8 mouse cellular contexts compared by ENCODE assay signal in genomic region chr5:44799861-44800260, GRCm38 (mm10). TPM values are rescaled to one million over a fixed set of nuclear protein-coding genes. Genes with fewer than 3 reads are reported as not detected.
A peak's percentile ranks its signal among the peaks of the same experiment; 100 is the strongest.
DNase-seq lines count a peak whose midpoint lies in the region; ATAC-seq and TF ChIP-seq lines count a peak whose summit lies in the region.

No protein-coding gene starts in this region.

- no peaks in the 10 kb centered on the region for H3K27me3 ChIP-seq in heart, embryonic 10.5 days (ENCODE audit: insufficient read depth, poor library complexity, severe bottlenecking)
- no peaks in the 10 kb centered on the region for H3K27me3 ChIP-seq in heart, adult 2 months (ENCODE audit: control insufficient read depth, insufficient read depth, low read length)
- no peaks in the 10 kb centered on the region for H3K27me3 ChIP-seq in embryonic facial prominence, embryonic 10.5 days (replicated peaks; ENCODE audit: low read depth, poor library complexity, severe bottlenecking)
- H3K27me3 ChIP-seq in hindbrain, embryonic 14.5 days (ENCODE audit: control insufficient read depth, insufficient read depth, low read length), result no peaks in the 10 kb centered on the region
- no peaks in the 10 kb centered on the region for H3K27me3 ChIP-seq in midbrain, embryonic 16.5 days (ENCODE audit: control insufficient read depth, insufficient read depth, low read depth, low read length)

- H3K36me3 ChIP-seq in heart, embryonic 10.5 days, result no peaks in the 10 kb centered on the region
- no peaks in the 10 kb centered on the region for H3K36me3 ChIP-seq in heart, adult 2 months (ENCODE audit: control insufficient read depth, insufficient read depth, low read length)
- no peaks in the 10 kb centered on the region for H3K36me3 ChIP-seq in embryonic facial prominence, embryonic 10.5 days (replicated peaks)
- H3K36me3 ChIP-seq in hindbrain, embryonic 14.5 days (replicated peaks; ENCODE audit: control insufficient read depth, insufficient read depth), result no peaks in the 10 kb centered on the region
- H3K36me3 ChIP-seq in midbrain, embryonic 16.5 days (ENCODE audit: control insufficient read depth, insufficient read depth, low read length), result no peaks in the 10 kb centered on the region

- H3K27ac ChIP-seq in heart, embryonic 10.5 days, result peak overlapping the region; percentile 72; the same call in 1 of the 2 replicates
- no peak overlapping the region; the same call in 1 of the 2 replicates for H3K27ac ChIP-seq in heart, adult 2 months
- peak overlapping the region; percentile 83 for H3K27ac ChIP-seq in embryonic facial prominence, embryonic 10.5 days (replicated peaks)
- no peak overlapping the region for H3K27ac ChIP-seq in hindbrain, embryonic 14.5 days
- H3K27ac ChIP-seq in midbrain, embryonic 16.5 days (ENCODE audit: low read length), result peak overlapping the region; percentile 28; the same call in 1 of the 2 replicates

- H3K4me3 ChIP-seq in heart, embryonic 10.5 days, result peak overlapping the region; percentile 60
- no peak overlapping the region for H3K4me3 ChIP-seq in heart, adult 2 months
- H3K4me3 ChIP-seq in embryonic facial prominence, embryonic 10.5 days, result peak overlapping the region; percentile 56
- peak overlapping the region; percentile 42 for H3K4me3 ChIP-seq in hindbrain, embryonic 14.5 days (replicated peaks; ENCODE audit: low read length)
- peak overlapping the region; percentile 48 for H3K4me3 ChIP-seq in midbrain, embryonic 16.5 days (ENCODE audit: low read depth, low read length)

- H3K4me2 ChIP-seq in hindbrain, embryonic 14.5 days (replicated peaks), result peak overlapping the region; percentile 72
- H3K4me2 ChIP-seq in midbrain, embryonic 16.5 days (ENCODE audit: low read length), result peak overlapping the region; percentile 60

- no peak for TF ChIP-seq EP300 in heart, adult 2 months (IDR thresholded peaks at IDR 0.05; ENCODE audit: insufficient read depth, low read depth, low read length)

- peaks cover 2% of the 10 kb centered on the region; the same call in 1 of the 2 replicates for H3K79me2 ChIP-seq in heart, adult 2 months (replicated peaks; ENCODE audit: control insufficient read depth, insufficient read depth, low read length)

- no peak for DNase-seq in heart, embryonic 10.5 days (ENCODE audit: low spot score)
- no peak for DNase-seq in heart, adult 2 months
- peak; percentile 16 for DNase-seq in embryonic facial prominence, embryonic 10.5 days (ENCODE audit: low spot score)
- DNase-seq in hindbrain, embryonic 14.5 days (ENCODE audit: low spot score), result no peak
- DNase-seq in thymus, postnatal 25 days, result no peak
- DNase-seq in thymus, postnatal 10 days (ENCODE audit: low spot score in 2 of 2), result no peak
- DNase-seq in left cerebral cortex, postnatal 36 days (ENCODE audit: low spot score in 2 of 2), result no peak

- H3K9me3 ChIP-seq in heart, embryonic 10.5 days, result no peaks in the 10 kb centered on the region
- no peaks in the 10 kb centered on the region for H3K9me3 ChIP-seq in embryonic facial prominence, embryonic 10.5 days
- H3K9me3 ChIP-seq in hindbrain, embryonic 14.5 days (ENCODE audit: control insufficient read depth, low read length), result no peaks in the 10 kb centered on the region
- H3K9me3 ChIP-seq in midbrain, embryonic 16.5 days (replicated peaks; ENCODE audit: control insufficient read depth, low read length, poor library complexity, severe bottlenecking), result no peaks in the 10 kb centered on the region

- WGBS in heart, embryonic 10.5 days, result 26% methylated on average over 2 of the region's 2 CpGs
- WGBS in heart, adult 2 months, result 45% methylated on average over 2 of the region's 2 CpGs
- 12% methylated on average over 2 of the region's 2 CpGs for WGBS in embryonic facial prominence, embryonic 10.5 days
- WGBS in hindbrain, embryonic 14.5 days, result 32% methylated on average over 2 of the region's 2 CpGs
- 19% methylated on average over 2 of the region's 2 CpGs for WGBS in midbrain, embryonic 16.5 days

- H3K9ac ChIP-seq in heart, adult 2 months (ENCODE audit: low read depth, low read length), result no peak overlapping the region
- H3K9ac ChIP-seq in hindbrain, embryonic 14.5 days, result no peak overlapping the region
- peak overlapping the region; percentile 63; the same call in 1 of the 2 replicates for H3K9ac ChIP-seq in midbrain, embryonic 16.5 days (ENCODE audit: low read depth, low read length)

- TF ChIP-seq POLR2A in heart, adult 2 months (IDR thresholded peaks at IDR 0.05; ENCODE audit: insufficient read depth, low read depth, low read length), result no peak

- intact Hi-C loops in heart, adult 2 months (cut with DNase I), result loop anchor here (2.0 kb wide), 1 partner anchor 33 kb away; no protein-coding TSS in a partner anchor
- intact Hi-C loops in left cerebral cortex, postnatal 36 days (cut with DNase I), result loop anchor here (5.0 kb wide), 2 partner anchors 77 to 128 kb away; no protein-coding TSS in a partner anchor

- TF ChIP-seq CTCF in heart, adult 2 months (IDR thresholded peaks at IDR 0.05), result no peak

- H3K4me1 ChIP-seq in heart, embryonic 10.5 days, result peaks cover 10% of the 10 kb centered on the region; the same call in 1 of the 2 replicates
- no peaks in the 10 kb centered on the region; the same call in 1 of the 2 replicates for H3K4me1 ChIP-seq in heart, adult 2 months (ENCODE audit: control insufficient read depth, insufficient read depth, low read length)
- peaks cover 46% of the 10 kb centered on the region for H3K4me1 ChIP-seq in embryonic facial prominence, embryonic 10.5 days
- H3K4me1 ChIP-seq in hindbrain, embryonic 14.5 days (replicated peaks; ENCODE audit: control insufficient read depth, insufficient read depth, low read length), result peaks cover 15% of the 10 kb centered on the region
- peaks cover 21% of the 10 kb centered on the region for H3K4me1 ChIP-seq in midbrain, embryonic 16.5 days (ENCODE audit: control insufficient read depth, insufficient read depth, low read length)

- peak; percentile 36 for ATAC-seq in hindbrain, embryonic 14.5 days (ENCODE audit: low FRiP score)
- peak; percentile 64 for ATAC-seq in midbrain, embryonic 16.5 days

RNA-seq across cellular contexts. Expression of gene Ldb2, which starts 0.4 kb away (rescaled TPM):
- 9.3 and 14.9 TPM in 2 replicates for polyA plus RNA-seq in heart, embryonic 10.5 days (2016; fragmentation: Nextera tagmentation; extraction: Ambion mirVana)
- total RNA-seq in heart, adult 2 months (2021), result 1 to 10 TPM; 7.3 to 7.6 TPM
- 15.1 and 21.1 TPM in 2 replicates for polyA plus RNA-seq in heart, adult 2 months (2012; rRNA removed)
- polyA plus RNA-seq in embryonic facial prominence, embryonic 10.5 days (2016; fragmentation: Nextera tagmentation; extraction: Ambion mirVana), result 24.3 and 30.9 TPM in 2 replicates
- polyA plus RNA-seq in hindbrain, embryonic 14.5 days (2014; fragmentation: Nextera tagmentation; extraction: Ambion mirVana), result 40.5 and 44.1 TPM in 2 replicates
- polyA plus RNA-seq in midbrain, embryonic 16.5 days (2015; fragmentation: Nextera tagmentation; extraction: Ambion mirVana), result 70.2 and 89.2 TPM in 2 replicates
- total RNA-seq in left cerebral cortex, postnatal 36 days (2021), result 10 to 100 TPM; 56.4 to 59.4 TPM

Comparison
In these comparisons a context has a peak if more than half of its experiments do, and no peak if none do; other contexts are left out.
1. H3K27ac ChIP-seq: peak in heart, embryonic 10.5 days (single experiment), embryonic facial prominence, embryonic 10.5 days (single experiment) and midbrain, embryonic 16.5 days (single experiment); none in heart, adult 2 months (single experiment) and hindbrain, embryonic 14.5 days (single experiment).